Mouse (Mus musculus) thymus, postnatal 10 days (tissue): Measurements from ENCODE around the gene Sp9.

Experiments
- DNase-seq, 2 experiments: peaks; one replicate each; pipeline ENCODE4 v3.0.0; 2021; ENCODE audit warnings: low spot score in 2 of 2

Gene Sp9

DNA sequence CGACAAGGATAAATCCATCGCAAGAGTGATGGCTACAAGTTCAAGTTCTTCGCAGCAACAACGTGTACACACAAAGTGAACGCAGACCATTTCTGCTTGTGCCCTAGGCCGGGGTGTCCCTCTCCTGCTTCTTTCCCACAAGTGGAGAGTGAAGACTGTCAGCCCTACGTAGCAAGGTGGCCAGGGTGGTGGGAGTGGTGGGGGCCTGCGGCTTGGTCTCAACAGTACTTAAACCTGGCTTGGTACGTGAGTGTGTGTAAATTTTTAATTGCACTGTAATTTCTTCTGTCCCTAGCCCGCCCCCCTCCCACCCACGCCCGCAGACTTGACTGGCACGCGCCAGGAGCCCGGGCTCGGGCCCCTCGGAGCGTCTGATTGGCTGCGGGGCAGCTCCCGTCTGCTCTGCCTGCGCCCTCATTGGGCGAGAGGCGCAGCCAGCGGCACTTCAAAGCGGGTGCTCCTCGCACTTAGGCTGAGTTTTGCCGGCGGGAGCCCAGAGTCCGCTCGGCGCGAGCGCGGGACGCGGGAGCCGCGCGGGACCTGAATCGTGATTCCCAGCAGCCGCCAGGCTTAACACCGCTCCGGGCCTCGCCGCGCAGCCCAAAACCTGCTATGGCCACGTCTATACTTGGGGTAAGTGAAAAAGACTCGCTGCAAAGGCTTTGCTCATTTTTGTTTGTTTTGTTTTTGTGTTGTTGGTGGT is at the start of gene Sp9:
Gene Sp9 (plus strand): TSS at position 467 of the 703 bp plus-strand sequence.
- DNase-seq, result peak; percentile 69 to 71

- no peak for DNase-seq
Measured at GRCm38 (mm10) chr2:73231081-73231480, 40.6 kb upstream of the Sp9 start.

DNA sequence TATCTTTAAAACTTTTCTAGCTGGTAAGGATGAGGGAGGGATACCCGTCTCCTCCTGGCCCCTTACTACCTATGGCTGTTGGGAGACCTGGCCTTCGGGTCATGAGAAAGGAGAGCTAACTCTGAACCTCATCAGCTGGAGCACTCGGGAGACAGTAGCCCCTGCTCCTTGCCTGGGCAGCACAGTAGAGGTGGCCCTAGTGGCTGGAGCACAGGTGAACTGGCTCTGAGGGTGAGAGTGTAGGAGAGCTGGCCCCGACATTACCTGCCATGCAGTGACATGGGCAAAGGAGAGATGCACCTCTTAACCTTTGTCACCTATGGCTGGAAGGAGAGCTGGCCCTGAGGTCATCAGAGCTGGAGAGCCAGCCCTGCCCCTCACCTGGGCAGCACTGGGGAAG is 30.4 kb upstream of the Sp9 start:
- DNase-seq, result no peak

DNA sequence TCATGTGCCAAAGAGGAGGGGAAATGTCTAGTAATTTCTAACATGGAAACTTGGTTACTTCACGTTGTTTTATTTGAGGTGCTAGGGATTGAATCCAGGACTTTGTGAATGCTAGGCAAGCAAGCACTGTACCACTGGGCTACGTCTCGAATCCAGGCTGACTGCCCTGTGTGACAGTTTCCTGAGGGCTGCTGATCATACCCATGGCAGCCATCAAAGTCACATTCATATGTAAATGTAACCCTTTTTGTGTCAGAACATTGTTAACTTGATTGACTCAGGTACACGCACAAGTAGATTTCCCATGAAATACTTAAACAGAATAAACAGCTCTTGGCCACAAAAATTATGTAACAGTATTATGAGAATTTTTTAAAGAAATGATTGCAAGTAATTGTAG is 23.0 kb upstream of the Sp9 start:
- no peak for DNase-seq

- no peak for DNase-seq
Measured at GRCm38 (mm10) chr2:73263172-73263765, 8.5 kb upstream of the Sp9 start.

- no peak for DNase-seq
Measured at GRCm38 (mm10) chr2:73263794-73264610, 7.7 kb upstream of the Sp9 start.

DNA sequence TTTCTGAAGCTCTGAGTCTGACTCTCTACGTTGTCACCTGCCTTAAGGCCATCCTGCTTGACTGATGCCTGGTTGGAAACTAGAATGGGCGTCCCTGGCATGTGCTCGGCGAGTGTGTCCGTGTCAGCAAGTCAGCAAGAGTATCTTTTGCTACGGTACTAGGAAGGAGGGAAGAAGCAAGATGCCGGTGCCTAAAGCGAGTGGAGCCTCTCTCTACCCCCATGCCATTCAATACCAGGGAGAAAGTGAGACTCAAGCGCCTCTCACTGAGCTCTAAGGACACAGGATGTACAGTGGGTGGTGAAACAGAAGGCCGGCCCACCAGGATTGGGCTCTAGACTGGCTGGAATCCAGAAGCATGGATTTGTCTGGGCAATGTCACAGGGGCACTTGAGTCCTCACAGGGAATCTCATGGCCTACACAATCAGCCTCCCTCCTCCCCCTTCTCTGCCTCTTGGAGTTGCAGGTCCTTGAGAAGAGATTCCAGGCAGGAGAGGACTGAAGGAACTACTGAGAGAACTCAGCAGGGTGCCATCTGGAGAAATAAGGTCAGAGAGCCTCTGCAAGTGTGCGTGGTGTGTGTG is 7.0 kb upstream of the Sp9 start:
- no peak for DNase-seq

DNA sequence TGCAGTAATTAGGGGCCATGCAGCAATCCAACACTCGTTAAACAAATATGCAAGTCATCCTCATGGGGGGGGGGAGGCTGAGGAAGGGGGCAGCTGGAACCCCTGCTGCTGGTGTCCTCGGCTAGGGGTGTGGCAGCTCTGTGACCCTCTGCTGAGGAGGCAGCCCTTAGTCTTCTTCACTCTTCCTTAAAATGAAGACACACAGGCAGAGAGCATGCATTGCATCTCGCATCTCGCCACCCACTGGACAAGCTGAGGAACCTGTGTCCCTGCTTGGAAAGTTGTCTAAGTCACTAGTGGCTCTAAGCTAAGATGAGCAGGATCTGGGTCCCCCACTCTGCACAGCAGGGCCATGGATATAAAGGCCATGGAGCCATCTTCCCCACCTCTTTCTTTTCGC is 5.7 kb upstream of the Sp9 start:
- DNase-seq, result no peak

DNA sequence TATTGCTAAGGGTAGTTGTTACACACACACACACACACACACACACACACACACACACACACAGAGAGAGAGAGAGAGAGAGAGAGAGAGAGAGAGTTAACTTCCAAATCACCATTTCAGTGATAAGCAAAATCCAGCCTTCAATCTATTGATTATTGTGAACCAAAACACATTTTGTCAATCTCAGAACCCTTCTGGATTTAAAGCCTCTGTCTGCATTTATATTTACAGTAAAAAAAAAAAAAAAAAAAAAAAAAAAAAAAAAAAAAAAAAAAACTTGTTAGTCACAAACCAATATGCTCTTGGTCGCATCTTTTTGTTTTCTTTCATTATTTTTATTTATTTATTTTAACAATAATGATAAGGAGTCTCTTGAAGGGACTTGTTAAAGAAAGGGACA is 5.1 kb upstream of the Sp9 start:
- DNase-seq, result no peak

DNA sequence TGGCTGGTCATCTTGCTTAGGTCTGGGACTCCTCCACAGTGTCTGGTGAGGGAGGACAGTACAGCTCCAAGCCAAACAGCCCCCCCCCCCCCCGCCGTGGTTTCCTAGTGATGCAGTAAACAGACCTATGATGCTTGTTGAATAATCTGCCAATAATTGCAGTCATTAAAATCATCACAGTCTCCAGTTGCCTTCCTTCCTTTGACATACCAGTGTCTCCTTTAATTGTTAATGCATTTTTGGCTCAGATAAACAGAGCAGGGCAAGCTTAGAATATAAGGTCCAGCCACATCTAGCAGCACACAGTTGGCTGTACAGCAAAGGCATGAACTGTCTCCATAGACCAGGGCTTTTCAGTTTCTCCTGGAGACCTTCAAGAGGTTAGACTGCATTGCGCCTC is 4.5 kb upstream of the Sp9 start:
- no peak for DNase-seq

DNA sequence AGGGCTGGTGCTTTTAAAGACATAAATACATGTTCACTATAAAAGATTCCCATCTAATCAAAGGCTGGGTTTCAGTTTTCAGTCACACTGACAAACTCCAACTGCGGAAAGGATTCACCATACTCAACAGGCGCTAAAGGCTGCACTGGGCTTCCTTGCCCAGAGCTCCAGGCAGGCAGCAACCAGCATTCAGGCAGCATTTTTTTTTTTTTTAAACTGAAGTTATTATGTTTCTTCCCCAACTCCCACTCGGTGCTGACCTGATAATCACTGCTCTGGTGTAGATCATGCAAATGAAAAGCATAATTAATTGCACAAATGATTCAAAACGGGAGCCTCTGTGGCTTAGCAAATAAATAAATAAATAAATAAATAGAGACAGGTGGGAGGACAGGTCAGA is 3.9 kb upstream of the Sp9 start:
- DNase-seq, result no peak

- DNase-seq, result no peak
Measured at GRCm38 (mm10) chr2:73268281-73268680, 3.4 kb upstream of the Sp9 start.

GRCm38 (mm10) chr2:73268836-73269395 is 2.8 kb upstream of the Sp9 start:
- no peak for DNase-seq

- DNase-seq, result no peak
Measured at GRCm38 (mm10) chr2:73269666-73270065, 2.1 kb upstream of the Sp9 start.

GRCm38 (mm10) chr2:73270071-73270592 is 1.6 kb upstream of the Sp9 start:
- DNase-seq, result no peak

GRCm38 (mm10) chr2:73270593-73271458 is 899 bp upstream of the Sp9 start:
- DNase-seq, result no peak

DNA sequence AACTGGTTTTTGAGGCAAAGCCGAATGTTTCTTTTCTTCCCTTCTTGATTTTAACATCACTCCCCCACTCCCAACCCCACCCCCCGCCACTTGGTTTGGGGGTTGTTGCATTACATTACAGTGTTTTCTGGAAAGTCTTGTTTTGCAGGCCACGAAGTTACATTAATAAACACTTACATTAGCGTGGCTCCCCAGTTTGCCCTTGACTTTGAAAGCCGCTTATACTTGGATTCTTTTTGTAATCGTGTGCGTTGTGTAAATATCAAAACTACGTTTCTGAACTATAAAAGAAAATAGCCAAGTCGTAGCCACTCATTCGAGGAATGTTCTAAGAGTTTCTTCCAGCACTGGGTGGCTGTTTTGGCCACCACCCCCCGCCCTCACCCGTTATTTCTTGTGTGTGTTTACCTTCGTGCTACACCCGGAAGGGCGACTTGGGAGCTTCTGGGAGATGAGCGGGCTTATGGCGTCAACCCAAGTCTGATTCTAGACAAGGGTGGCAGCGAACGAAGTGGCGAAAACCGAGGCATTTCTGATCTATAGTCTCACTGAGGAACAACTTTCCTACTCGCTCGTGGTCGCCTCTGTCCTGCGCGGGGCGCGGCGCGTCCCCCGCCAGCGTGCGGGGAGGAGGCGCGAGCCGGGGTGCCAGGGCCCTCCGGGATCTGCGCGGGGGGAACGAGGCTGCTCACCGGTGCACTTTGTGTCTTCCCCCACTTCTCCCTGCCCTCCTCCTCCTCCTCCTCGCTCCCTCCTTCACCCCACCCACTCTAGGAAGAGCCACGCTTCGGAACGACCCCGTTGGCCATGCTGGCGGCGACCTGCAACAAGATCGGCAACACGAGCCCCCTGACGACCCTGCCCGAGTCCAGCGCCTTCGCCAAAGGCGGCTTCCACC is 875 bp downstream of the Sp9 start:
- DNase-seq, result no peak

DNA sequence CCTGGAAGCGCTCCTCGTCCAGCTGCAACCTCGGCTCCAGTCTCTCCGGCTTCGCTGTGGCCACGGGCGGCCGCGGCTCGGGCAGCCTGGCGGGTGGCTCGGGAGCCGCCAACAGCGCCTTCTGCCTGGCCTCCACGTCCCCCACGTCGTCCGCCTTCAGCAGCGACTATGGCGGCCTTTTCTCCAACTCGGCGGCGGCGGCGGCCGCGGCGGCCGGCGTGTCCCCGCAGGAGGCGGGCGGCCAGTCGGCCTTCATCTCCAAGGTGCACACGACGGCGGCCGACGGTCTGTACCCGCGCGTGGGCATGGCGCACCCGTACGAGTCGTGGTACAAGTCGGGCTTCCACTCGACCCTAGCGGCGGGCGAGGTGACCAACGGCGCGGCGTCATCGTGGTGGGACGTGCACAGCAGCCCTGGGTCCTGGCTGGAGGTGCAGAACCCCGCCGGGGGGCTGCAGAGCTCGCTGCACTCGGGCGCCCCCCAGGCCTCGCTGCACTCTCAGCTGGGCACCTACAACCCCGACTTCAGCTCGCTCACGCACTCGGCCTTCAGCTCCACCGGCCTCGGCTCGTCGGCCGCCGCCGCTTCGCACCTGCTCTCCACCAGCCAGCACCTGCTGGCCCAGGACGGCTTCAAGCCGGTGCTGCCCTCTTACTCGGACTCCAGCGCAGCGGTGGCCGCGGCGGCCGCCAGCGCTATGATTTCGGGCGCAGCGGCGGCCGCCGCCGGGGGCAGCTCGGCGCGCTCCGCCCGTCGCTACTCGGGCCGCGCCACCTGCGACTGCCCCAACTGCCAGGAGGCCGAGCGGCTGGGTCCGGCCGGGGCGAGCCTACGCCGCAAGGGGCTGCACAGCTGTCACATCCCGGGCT is 1.8 kb downstream of the Sp9 start:
- DNase-seq, result peak in 1 of 2 experiments; percentile 39
